Mouse (Mus musculus) intestine, embryonic 16.5 days (tissue): ENCODE measurements around the gene Stxbp2. TPM values are rescaled to one million over a fixed set of nuclear protein-coding genes. Genes with fewer than 3 reads are reported as not detected.

Experiments used
- ATAC-seq: fragments of 200-750 bp; cut with Nextera tagmentation; 2 replicates; pipeline ENCODE4 v1.8.0; 2017; ENCODE audit warnings: moderate TSS enrichment, moderate library complexity
- H3K27ac ChIP-seq: fragments of 300-500 bp; sonication (generic); 2 replicates; pipeline ENCODE4 v1.5.1; 2014; ENCODE audit warnings: mild to moderate bottlenecking, low read length
- H3K27me3 ChIP-seq: fragments of 300-500 bp; sonication (generic); replicated peaks from 2 replicates; pipeline ENCODE4 v1.6.1; 2014; ENCODE audit warnings: low read length, control low read depth, mixed read lengths; ENCODE audit not compliant: control insufficient read depth, insufficient read depth
- H3K36me3 ChIP-seq: fragments of 300-500 bp; sonication (generic); 2 replicates; pipeline ENCODE4 v1.6.1; 2014; ENCODE audit warnings: low read length, control low read depth; ENCODE audit not compliant: control insufficient read depth, insufficient read depth
- H3K4me1 ChIP-seq: fragments of 300-500 bp; sonication (generic); 2 replicates; pipeline ENCODE4 v1.6.1; 2014; ENCODE audit warnings: low read length, control low read depth, mixed read lengths; ENCODE audit not compliant: control insufficient read depth, insufficient read depth
- H3K4me2 ChIP-seq: fragments of 300-500 bp; sonication (generic); 2 replicates; pipeline ENCODE4 v1.6.1; 2014; ENCODE audit warnings: low read depth, low read length, control low read depth
- H3K4me3 ChIP-seq: fragments of 300-500 bp; sonication (generic); 2 replicates; pipeline ENCODE4 v1.5.1; 2014; ENCODE audit warnings: mild to moderate bottlenecking, low read length
- H3K9ac ChIP-seq: fragments of 300-500 bp; sonication (generic); 2 replicates; pipeline ENCODE4 v1.6.1; 2014; ENCODE audit warnings: low read depth, low read length
- H3K9me3 ChIP-seq: fragments of 300-500 bp; sonication (generic); 2 replicates; pipeline ENCODE4 v1.6.1; 2016; ENCODE audit warnings: low read length, control low read depth; ENCODE audit not compliant: control insufficient read depth
- WGBS: fragments of 180-500 bp; shearing (Covaris S2); extraction: QIAGEN DNeasy Blood & Tissue Kit; methylation state at CpG from one replicate; pipeline ENCODE4 v1.1.7; 2014; 5-methylcytosine and 5-hydroxymethylcytosine counted together
- polyA plus RNA-seq: library from polyadenylated mRNA; unstranded; fragments of >200 nt; fragmentation: Nextera tagmentation; extraction: Ambion mirVana; gene quantifications from 2 replicates; pipeline ENCODE4 v1.2.1, GENCODE M21; 2015

Gene Stxbp2
- polyA plus RNA-seq, 1 experiment from 2014 or later = 161 TPM

DNA sequence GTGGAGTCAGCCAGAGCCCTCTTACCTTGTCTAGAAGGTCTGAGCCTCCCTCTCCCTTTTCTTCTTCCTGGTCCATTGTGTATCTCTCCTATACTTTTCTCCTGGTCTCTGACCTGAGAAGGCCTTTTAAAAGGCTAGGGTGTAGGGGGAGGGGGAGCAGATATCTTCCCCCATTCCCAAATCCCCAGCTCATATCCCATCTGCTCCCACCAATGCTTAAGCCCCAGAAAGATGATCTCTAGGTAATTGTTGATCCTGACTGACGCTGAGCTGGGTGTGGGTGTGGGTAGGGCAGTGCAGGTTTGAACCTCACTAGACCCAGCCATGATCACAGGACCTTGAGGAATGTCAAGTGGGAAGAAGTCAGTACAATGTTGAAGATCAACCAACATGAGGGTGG is 5.3 kb upstream of the Stxbp2 start, which contains the start of gene Pcp2:
Gene Pcp2, minus strand, starts transcription at position 101 of the 400 bp plus-strand sequence.
- Histone ChIP-seq H3K27ac (no peak within 1 kb of the TSS), H3K4me1 (peaks cover 6% of the 10 kb centered on the region), H3K36me3 (no peaks in the 10 kb centered on the region), H3K4me2 (no peak within 1 kb of the TSS), H3K9ac (no peak within 1 kb of the TSS), H3K27me3 (no peaks in the 10 kb centered on the region), H3K9me3 (no peaks in the 10 kb centered on the region), H3K4me3 (no peak within 1 kb of the TSS)
- 70% methylated on average over 1 of the region's 1 CpGs for WGBS
- no peak for ATAC-seq

DNA sequence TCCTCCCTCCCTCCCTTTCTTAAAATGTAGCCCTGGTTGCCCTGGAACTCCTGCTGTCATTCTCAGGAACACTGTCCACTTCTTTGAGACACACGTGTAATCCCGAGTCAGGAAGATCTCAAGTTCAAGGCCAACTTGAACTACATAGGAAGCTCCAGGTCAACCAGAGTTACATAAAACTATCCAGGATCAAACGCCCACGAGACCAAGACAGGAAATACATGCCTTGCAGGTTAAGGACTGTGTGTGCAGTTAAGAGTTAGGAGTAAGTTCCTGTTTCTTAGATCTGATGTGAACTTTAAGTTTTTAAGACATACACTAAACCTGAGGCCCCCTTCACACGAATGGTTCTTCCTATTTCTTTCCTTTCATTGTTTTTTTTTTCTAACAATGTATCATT is 3.8 kb upstream of the Stxbp2 start:
- peaks cover 4% of the 10 kb centered on the region; the same call in 1 of the 2 replicates for H3K4me1 ChIP-seq
- no peak overlapping the region for H3K9ac ChIP-seq
- no peak overlapping the region for H3K4me2 ChIP-seq
- H3K4me3 ChIP-seq = no peak overlapping the region
- no peak for ATAC-seq
- H3K27ac ChIP-seq = no peak overlapping the region
- H3K9me3 ChIP-seq = no peaks in the 10 kb centered on the region
- no peaks in the 10 kb centered on the region for H3K36me3 ChIP-seq
- no peaks in the 10 kb centered on the region for H3K27me3 ChIP-seq
- 56% methylated on average over 5 of the region's 5 CpGs for WGBS

DNA sequence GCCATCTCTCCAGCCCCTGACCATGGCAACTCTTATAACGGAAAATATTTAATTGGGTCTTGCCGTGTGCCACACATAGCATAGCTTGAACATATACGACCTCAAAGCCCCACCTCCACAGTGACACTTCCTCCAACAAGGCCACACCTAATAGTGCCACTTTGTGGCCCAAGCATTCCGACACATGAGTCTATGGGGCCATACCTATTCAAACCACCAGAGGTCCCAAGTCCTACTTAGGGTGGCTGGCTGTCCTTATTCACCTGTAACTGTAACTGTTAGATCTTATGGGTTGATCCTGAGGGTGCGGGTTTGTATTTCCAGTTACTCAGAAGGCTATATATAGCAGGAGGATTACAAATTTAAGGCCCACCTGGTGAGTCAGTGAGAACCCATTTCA is 2.7 kb upstream of the Stxbp2 start:
- H3K9ac ChIP-seq = no peak overlapping the region
- no peak overlapping the region for H3K4me2 ChIP-seq
- H3K4me1 ChIP-seq = no peaks in the 10 kb centered on the region; the same call in 1 of the 2 replicates
- no peaks in the 10 kb centered on the region for H3K27me3 ChIP-seq
- H3K4me3 ChIP-seq = no peak overlapping the region
- no peak overlapping the region for H3K27ac ChIP-seq
- whole genome bisulfite sequencing = 32% methylated on average over 5 of the region's 5 CpGs
- H3K36me3 ChIP-seq = no peaks in the 10 kb centered on the region
- H3K9me3 ChIP-seq = no peaks in the 10 kb centered on the region
- 0 out of 2 replicates have a peak, but pooled peaks have one; percentile 18 for ATAC-seq

DNA sequence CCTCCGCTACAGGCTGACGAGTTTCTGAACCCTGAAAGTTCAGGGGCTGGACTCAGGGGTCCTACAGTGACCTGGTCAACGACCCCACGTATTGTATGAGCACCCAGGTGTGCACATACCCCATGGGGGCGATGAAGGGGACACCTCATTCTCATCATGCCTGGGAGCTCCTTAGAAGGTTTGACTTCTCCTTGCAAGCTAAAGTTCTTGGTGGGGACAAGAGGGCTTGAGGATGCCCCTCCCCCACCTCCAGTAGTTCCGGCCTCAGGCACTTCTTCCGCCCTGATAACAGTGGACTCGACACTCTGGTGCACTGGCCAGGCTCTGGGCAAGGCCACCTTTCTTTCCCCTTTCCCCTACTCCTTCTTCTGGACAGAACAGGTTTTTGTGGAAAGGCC is 722 bp downstream of the Stxbp2 start:
- peak overlapping the region; percentile 20; the same call in 1 of the 2 replicates for H3K27ac ChIP-seq
- no peaks in the 10 kb centered on the region for H3K36me3 ChIP-seq
- peak; percentile 69 for ATAC-seq
- peak overlapping the region; percentile 61 for H3K4me3 ChIP-seq
- peak overlapping the region; percentile 59 for H3K4me2 ChIP-seq
- no peaks in the 10 kb centered on the region for H3K27me3 ChIP-seq
- H3K4me1 ChIP-seq = no peaks in the 10 kb centered on the region; the same call in 1 of the 2 replicates
- H3K9ac ChIP-seq = peak overlapping the region; percentile 76
- H3K9me3 ChIP-seq = no peaks in the 10 kb centered on the region
- 9% methylated on average over 8 of the region's 8 CpGs for WGBS

DNA sequence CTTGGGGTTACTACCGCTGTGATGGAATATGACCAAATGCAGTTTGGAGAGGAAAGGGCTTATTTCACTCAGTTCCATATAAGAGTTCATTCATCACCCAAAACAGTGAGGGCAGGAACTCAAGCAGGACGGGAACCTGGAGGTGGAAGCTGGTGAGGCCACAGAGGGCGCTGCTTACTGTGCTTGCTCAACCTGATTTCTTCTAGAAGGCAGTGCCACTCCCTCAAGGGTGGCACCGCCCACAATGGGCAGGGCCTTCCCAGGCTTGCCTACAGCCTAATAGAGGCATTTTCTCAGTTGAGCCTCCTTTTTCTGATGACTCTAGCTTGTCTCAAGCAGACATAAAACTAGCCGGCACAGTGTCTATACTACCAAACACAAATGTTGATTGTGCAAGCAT is 15.0 kb downstream of the Stxbp2 start:
- Histone ChIP-seq H3K9ac (no peak overlapping the region), H3K4me1 (no peaks in the 10 kb centered on the region), H3K4me2 (no peak overlapping the region), H3K36me3 (no peaks in the 10 kb centered on the region), H3K27ac (no peak overlapping the region), H3K9me3 (no peaks in the 10 kb centered on the region), H3K27me3 (no peaks in the 10 kb centered on the region), H3K4me3 (no peak overlapping the region)
- 17% methylated on average over 5 of the region's 5 CpGs for WGBS
- peak; percentile 77 for ATAC-seq

DNA sequence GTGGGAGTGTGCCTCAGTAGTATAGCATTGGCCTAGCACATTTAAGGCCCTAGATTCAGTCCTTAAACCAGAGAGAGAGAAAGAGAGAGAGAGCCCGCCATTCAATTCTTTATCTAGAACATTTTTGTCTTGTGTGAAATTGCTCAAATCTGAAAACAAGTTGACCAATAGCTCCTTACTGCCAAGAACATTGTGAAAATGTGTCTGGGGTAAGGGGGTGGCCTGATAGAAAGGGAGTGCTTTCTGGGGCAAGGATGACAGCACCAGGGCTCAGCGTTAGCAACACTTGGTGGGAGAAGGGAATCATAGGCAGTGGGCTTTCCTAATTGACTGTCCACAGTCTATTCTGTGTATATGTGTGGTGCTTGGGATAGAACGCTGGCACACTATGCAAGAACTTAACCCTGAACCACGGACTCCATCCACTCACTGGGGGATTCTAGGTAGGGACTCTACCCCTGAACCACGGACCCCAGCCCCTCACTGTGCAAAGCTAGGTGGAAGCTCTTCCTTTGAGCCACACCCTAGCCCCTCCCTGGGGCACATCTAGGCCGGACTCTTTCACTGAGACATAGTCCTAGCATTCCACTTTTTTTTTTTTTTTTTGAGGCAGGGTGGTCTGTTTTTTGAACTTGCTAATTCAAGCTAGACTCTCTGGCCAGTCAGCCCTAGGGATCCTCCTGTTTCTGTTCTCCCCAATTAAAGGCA is 16.2 kb downstream of the Stxbp2 start:
- H3K36me3 ChIP-seq = no peaks in the 10 kb centered on the region
- no peak overlapping the region for H3K4me3 ChIP-seq
- H3K4me2 ChIP-seq = no peak overlapping the region
- H3K4me1 ChIP-seq = no peaks in the 10 kb centered on the region
- ATAC-seq = no peak
- H3K27me3 ChIP-seq = no peaks in the 10 kb centered on the region
- H3K9me3 ChIP-seq = no peaks in the 10 kb centered on the region
- no peak overlapping the region for H3K27ac ChIP-seq
- no peak overlapping the region for H3K9ac ChIP-seq
- WGBS = 84% methylated on average over 6 of the region's 6 CpGs

DNA sequence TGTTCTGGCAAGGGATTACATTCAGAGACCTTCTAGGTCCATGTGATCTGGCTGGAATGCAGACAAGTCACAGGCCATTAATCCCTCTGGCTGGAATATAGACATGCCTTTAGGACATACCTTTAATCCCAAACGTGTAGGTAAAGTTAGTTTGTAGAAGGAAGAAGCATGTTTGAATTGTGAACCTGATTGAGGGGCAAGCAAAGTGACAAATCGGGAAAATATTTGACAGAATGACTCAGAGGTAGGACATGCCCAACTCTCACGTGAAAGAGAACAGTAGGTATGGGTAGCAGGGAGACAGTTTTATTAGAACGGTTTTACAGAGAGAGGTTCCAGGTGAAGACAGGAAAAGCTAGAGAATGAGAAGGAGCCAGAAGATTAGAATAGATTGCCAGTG is 16.8 kb downstream of the Stxbp2 start:
- no peak overlapping the region for H3K4me3 ChIP-seq
- no peaks in the 10 kb centered on the region for H3K9me3 ChIP-seq
- H3K27ac ChIP-seq = no peak overlapping the region
- no peaks in the 10 kb centered on the region for H3K4me1 ChIP-seq
- no peaks in the 10 kb centered on the region for H3K27me3 ChIP-seq
- no peak overlapping the region for H3K9ac ChIP-seq
- H3K4me2 ChIP-seq = no peak overlapping the region
- no peaks in the 10 kb centered on the region for H3K36me3 ChIP-seq
- no peak for ATAC-seq
- 71% methylated on average over 4 of the region's 4 CpGs for WGBS

DNA sequence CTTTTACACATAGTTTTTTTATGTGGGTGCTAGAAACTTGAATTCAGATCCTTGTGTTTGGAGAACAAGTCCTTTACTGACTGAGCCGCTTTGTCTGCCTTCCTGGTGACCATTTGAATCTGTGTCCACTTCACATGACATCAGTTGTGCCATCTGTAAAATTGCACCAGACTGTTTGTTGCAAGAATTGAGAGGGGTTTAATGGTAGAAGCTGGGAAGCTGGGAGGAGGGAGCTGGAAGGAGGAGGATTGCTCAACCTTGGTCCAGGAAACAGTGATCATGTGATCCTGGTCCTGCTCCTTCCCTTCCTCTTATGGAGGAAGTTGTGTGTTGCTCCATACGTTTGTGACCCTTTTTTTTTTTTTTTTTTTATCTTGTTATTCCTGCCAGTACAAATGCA is 17.5 kb downstream of the Stxbp2 start:
- Histone ChIP-seq H3K9ac (no peak overlapping the region), H3K4me1 (no peaks in the 10 kb centered on the region), H3K36me3 (no peaks in the 10 kb centered on the region), H3K9me3 (no peaks in the 10 kb centered on the region), H3K27ac (no peak overlapping the region), H3K27me3 (no peaks in the 10 kb centered on the region), H3K4me2 (no peak overlapping the region), H3K4me3 (no peak overlapping the region)
- 56% methylated on average over 2 of the region's 2 CpGs for WGBS
- ATAC-seq = no peak

DNA sequence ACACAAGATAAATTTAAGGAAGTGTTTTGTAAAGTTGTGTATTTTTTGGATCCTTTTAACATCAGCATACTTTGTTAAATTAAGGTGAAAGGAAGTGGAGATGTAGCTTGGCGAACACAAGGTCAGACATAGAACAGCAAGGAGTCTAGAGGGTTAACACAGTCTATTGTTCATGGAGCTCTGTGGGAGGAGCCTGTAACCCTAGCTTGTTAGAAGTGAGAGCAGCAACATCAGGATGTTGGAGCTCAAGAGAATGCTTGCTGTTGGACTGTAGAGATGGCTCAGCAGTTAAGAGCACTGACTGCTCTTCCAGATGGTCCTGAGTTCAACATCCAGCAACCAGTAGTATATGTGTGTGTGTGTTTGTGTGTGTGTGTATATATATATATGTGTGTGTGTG is 18.2 kb downstream of the Stxbp2 start:
- Histone ChIP-seq H3K9me3 (no peaks in the 10 kb centered on the region), H3K4me2 (no peak overlapping the region; the same call in 1 of the 2 replicates), H3K27ac (no peak overlapping the region), H3K4me1 (no peaks in the 10 kb centered on the region), H3K4me3 (no peak overlapping the region), H3K27me3 (no peaks in the 10 kb centered on the region), H3K36me3 (no peaks in the 10 kb centered on the region), H3K9ac (no peak overlapping the region)
- 45% methylated on average over 1 of the region's 1 CpGs for WGBS
- ATAC-seq = no peak

DNA sequence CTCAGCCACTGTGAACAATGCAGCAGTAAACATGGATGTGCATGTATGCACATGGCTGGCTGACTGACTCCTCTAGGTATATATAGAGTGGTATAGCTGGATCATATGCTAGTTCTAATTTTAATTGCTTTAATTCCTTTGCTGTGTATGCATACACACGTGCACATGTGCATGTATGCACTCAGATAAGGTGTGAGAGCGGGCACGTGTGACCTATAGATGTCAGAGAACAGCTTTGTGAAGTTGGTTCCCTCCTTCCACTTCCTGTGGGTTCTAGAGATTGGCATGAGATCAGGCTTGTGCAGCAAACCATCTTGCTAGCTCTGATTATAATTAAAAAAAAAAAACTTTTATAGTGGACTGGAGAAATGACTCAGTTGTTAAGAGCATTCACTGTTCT is 22.1 kb downstream of the Stxbp2 start:
- Histone ChIP-seq H3K27me3 (no peaks in the 10 kb centered on the region), H3K4me2 (no peak overlapping the region), H3K9ac (no peak overlapping the region), H3K4me1 (no peaks in the 10 kb centered on the region), H3K27ac (no peak overlapping the region), H3K36me3 (no peaks in the 10 kb centered on the region), H3K9me3 (no peaks in the 10 kb centered on the region), H3K4me3 (no peak overlapping the region)
- ATAC-seq = no peak
- 74% methylated on average over 3 of the region's 3 CpGs for WGBS
